ENCODE assay signal across 17 mouse cellular contexts in the genomic region with DNA sequence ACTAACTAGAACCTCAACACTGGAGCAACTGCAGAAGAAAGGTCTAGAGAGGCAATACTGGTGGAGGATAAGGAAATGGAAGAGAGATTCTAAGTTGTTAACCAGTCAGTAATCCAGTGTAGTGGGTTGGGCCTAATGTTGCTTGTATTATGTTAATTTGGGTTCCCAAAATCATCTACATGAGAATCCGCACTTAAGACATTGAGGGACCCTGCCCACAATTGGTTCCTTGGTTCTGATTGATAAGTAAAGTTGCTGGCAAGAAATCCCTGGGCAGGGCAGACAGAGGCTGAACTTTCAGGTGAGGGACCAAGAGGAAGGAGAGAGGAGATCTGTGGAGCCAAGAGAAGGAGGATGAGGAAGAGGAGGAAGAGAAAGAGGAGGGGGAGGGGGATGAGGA.
"Had no signal": no experiment of that assay in that cellular context is flagged by ENCODE, and none has a peak within 500 bp of the region (broad histone marks: within the 10 kb centered on the region; RNA-seq: fewer than 3 reads in every experiment).

No protein-coding gene starts in this region.

- DNase-seq: liver, postnatal 0 days; lung, embryonic 14.5 days; lung, postnatal 10 days; lung, postnatal 4 days; midbrain, embryonic 14.5 days; right cerebral cortex, postnatal 25 days; right cerebral cortex, postnatal 4 days; spleen, adult 18-20 months; thymus, adult 18-20 months; thymus, postnatal 14 days; thymus, postnatal 36 days had no signal

- H3K36me3 ChIP-seq: liver, embryonic 15.5 days; midbrain, embryonic 10.5 days; midbrain, embryonic 12.5 days; neural tube, embryonic 13.5 days; neural tube, embryonic 15.5 days had no signal

- H3K9ac ChIP-seq: liver, embryonic 15.5 days; liver, postnatal 0 days; lung, embryonic 14.5 days; midbrain, embryonic 12.5 days; neural tube, embryonic 13.5 days; neural tube, embryonic 15.5 days had no signal

- H3K27ac ChIP-seq: liver, embryonic 15.5 days; midbrain, embryonic 10.5 days; midbrain, embryonic 12.5 days; neural tube, embryonic 13.5 days; neural tube, embryonic 15.5 days had no signal

- H3K4me1 ChIP-seq: liver, embryonic 15.5 days; midbrain, embryonic 10.5 days; midbrain, embryonic 12.5 days; neural tube, embryonic 13.5 days; neural tube, embryonic 15.5 days had no signal

- H3K4me3 ChIP-seq: liver, embryonic 15.5 days; midbrain, embryonic 10.5 days; midbrain, embryonic 12.5 days; myocyte; neural tube, embryonic 13.5 days; neural tube, embryonic 15.5 days had no signal

- H3K27me3 ChIP-seq: liver, embryonic 15.5 days; midbrain, embryonic 12.5 days; neural tube, embryonic 13.5 days; neural tube, embryonic 15.5 days had no signal

- H3K9me3 ChIP-seq: liver, embryonic 15.5 days; midbrain, embryonic 10.5 days; midbrain, embryonic 12.5 days; neural tube, embryonic 13.5 days; neural tube, embryonic 15.5 days had no signal
